Mouse (Mus musculus): ENCODE data around the gene D430041D05Rik. TPM values are rescaled to one million over a fixed set of nuclear protein-coding genes. Genes with fewer than 3 reads are reported as not detected.
A peak's percentile ranks its signal among the peaks of the same experiment; 100 is the strongest.

D430041D05Rik gene
- polyA plus RNA-seq, 1 experiment from 2014 or later, result 1.2 TPM

DNA sequence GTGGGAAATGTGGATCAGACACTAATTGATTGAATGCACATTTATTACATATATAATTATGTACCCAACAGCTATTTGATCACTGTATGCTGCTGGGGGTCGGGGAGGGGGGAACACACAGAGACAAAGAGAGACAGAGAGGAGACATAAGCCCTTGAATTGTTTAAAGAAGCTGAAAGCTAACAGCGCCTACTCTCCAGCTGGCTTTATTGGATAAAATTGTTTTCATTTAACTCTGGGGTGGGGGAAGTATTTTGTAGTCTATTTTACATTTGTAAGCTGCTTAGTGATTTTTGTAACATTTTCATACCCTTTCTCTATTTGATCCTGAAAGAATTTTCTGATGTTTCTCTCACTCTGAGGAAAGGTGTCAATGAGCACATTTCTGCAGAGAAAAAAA, 201.4 kb downstream of the D430041D05Rik start:
- no peak overlapping the region for H3K4me3 ChIP-seq
- H3K27ac ChIP-seq, result no peak overlapping the region
- WGBS, result 72% methylated on average over 2 of the region's 2 CpGs
- H3K4me2 ChIP-seq (replicated peaks), result no peak overlapping the region
- H3K4me1 ChIP-seq, result peaks cover 5% of the 10 kb centered on the region; the same call in 1 of the 2 replicates
- H3K36me3 ChIP-seq, result no peaks in the 10 kb centered on the region
- H3K9ac ChIP-seq, result no peak overlapping the region
- H3K9me3 ChIP-seq, result no peaks in the 10 kb centered on the region
- no peaks in the 10 kb centered on the region for H3K27me3 ChIP-seq
- no peak for ATAC-seq (ENCODE audit: insufficient number of reproducible peaks, insufficient read depth, low FRiP score, low TSS enrichment)

DNA sequence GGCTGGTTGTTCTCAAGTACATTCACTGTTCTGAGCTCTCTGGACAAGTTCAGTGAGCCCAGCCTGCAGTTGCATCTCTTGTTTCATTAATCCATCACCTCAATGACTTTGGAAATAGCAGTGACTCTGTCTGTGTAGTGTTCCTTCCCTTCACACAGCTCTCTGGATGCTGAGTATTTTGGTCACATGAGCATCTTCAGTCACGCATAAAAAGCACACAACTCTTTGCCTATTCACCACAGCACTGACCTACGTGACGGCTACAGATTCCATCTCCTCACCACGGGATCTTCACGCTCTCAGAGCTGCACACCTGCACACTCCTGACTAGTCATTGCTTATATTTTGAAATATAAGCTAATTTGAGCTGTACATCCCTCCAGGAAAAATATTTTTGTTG, 202.4 kb downstream of the D430041D05Rik start:
- 77% methylated on average over 5 of the region's 5 CpGs for WGBS
- Histone ChIP-seq H3K36me3 (no peaks in the 10 kb centered on the region), H3K4me3 (no peak overlapping the region), H3K9ac (no peak overlapping the region), H3K27ac (no peak overlapping the region), H3K9me3 (no peaks in the 10 kb centered on the region), H3K4me2 (replicated peaks) (no peak overlapping the region), H3K4me1 (peaks cover 5% of the 10 kb centered on the region; the same call in 1 of the 2 replicates), H3K27me3 (no peaks in the 10 kb centered on the region)
- ATAC-seq (ENCODE audit: insufficient number of reproducible peaks, insufficient read depth, low FRiP score, low TSS enrichment), result no peak

DNA sequence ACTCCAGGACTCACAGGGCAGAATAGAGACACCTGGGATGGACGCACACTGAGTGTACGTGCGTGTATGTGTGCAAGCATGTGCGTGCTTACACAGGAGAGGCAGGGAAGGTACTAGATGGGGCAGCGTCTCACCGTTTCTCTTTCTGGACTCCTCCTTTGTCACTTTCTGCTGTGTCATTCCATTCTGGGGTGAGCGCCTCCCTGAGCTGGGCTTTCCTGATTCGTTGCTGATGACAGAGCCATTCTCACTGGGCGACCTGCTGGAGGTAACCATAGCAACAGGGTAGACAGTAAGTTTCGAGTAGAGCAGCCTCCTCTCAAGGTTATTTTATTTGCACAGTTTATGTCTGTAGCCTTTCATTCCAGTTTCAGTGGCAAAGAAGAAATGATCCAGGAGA, 202.9 kb downstream of the D430041D05Rik start:
- no peaks in the 10 kb centered on the region for H3K36me3 ChIP-seq
- H3K4me2 ChIP-seq (replicated peaks), result no peak overlapping the region
- H3K4me3 ChIP-seq, result no peak overlapping the region
- no peak overlapping the region for H3K27ac ChIP-seq
- no peaks in the 10 kb centered on the region for H3K9me3 ChIP-seq
- H3K4me1 ChIP-seq, result peaks cover 5% of the 10 kb centered on the region; the same call in 1 of the 2 replicates
- H3K9ac ChIP-seq, result no peak overlapping the region
- no peak for ATAC-seq (ENCODE audit: insufficient number of reproducible peaks, insufficient read depth, low FRiP score, low TSS enrichment)
- WGBS, result 29% methylated on average over 10 of the region's 10 CpGs
- H3K27me3 ChIP-seq, result no peaks in the 10 kb centered on the region

DNA sequence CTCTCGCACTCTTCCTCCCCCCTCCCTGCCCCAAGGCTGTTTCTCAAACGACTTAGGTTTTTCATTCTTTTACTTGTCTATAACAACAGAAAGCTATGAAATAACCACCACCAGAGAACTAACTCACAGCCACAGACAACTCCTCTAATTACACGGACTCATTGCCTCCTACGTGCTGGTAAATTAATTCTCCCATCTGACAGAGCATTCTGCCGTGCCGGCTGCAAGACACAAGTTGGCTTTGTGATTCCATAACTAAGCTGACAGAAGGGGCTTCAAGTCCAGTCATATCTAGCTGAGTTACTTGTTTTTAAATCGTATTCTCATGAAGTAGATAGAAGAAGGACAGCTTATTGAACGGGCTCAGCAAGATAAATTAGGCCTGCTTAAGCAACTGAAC, 205.2 kb downstream of the D430041D05Rik start:
- Histone ChIP-seq H3K4me2 (replicated peaks) (no peak overlapping the region), H3K27me3 (no peaks in the 10 kb centered on the region), H3K9ac (no peak overlapping the region), H3K36me3 (no peaks in the 10 kb centered on the region), H3K9me3 (no peaks in the 10 kb centered on the region), H3K4me3 (no peak overlapping the region), H3K4me1 (peaks cover 5% of the 10 kb centered on the region; the same call in 1 of the 2 replicates), H3K27ac (no peak overlapping the region)
- WGBS, result 50% methylated on average over 8 of the region's 8 CpGs
- ATAC-seq (ENCODE audit: insufficient number of reproducible peaks, insufficient read depth, low FRiP score, low TSS enrichment), result no peak

DNA sequence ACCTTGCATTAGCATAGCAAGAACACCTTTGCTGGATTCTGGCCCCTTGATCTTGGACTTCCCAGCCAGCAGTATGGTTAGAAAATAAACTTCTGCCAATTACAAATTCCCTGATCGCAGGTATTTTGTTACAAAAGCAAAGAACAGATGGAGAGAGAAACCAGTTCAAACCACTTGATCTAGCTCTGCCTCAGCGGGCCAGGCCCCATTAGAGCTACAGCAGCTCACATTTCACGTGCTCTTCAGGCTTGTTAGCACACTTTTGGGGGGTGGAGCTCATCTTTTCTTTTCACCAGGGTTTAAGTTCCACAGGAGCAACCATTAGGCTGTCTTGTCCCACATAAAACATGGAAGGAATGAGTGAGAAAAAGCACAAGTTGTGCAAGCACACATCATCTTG, 210.6 kb downstream of the D430041D05Rik start:
- no peak overlapping the region for H3K4me2 ChIP-seq (replicated peaks)
- H3K9me3 ChIP-seq, result no peaks in the 10 kb centered on the region
- peaks cover 8% of the 10 kb centered on the region for H3K4me1 ChIP-seq
- WGBS, result 17% methylated on average over 3 of the region's 3 CpGs
- no peak overlapping the region for H3K9ac ChIP-seq
- ATAC-seq (ENCODE audit: insufficient number of reproducible peaks, insufficient read depth, low FRiP score, low TSS enrichment), result no peak
- H3K27me3 ChIP-seq, result no peaks in the 10 kb centered on the region
- H3K36me3 ChIP-seq, result no peaks in the 10 kb centered on the region
- peak overlapping the region; percentile 17; the same call in 1 of the 2 replicates for H3K27ac ChIP-seq
- H3K4me3 ChIP-seq, result no peak overlapping the region

DNA sequence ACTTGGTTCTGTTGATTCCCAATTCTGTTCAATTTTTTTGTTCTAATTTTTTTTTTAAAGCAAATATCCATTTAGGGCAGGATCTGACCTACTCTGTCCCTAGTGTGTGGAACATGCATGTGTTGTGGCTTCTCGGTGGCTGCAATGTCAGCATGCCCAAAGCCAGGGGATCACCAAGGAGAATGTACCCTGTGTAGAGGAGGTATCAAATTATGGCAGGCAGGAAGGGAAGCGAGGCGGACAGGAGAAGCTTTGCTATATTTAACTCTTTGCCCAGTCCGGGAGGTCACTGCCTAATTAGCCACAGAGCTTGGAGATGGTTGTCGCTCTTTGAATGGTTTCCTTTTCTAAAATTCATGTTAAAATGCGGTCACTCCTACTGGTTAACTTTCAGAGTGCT, 212.6 kb downstream of the D430041D05Rik start:
- ATAC-seq (ENCODE audit: insufficient number of reproducible peaks, insufficient read depth, low FRiP score, low TSS enrichment), result no peak
- WGBS, result 35% methylated on average over 6 of the region's 6 CpGs
- no peaks in the 10 kb centered on the region for H3K27me3 ChIP-seq
- H3K4me3 ChIP-seq, result no peak overlapping the region
- no peak overlapping the region for H3K27ac ChIP-seq
- no peak overlapping the region for H3K4me2 ChIP-seq (replicated peaks)
- no peak overlapping the region for H3K9ac ChIP-seq
- peaks cover 8% of the 10 kb centered on the region for H3K4me1 ChIP-seq
- no peaks in the 10 kb centered on the region for H3K36me3 ChIP-seq
- H3K9me3 ChIP-seq, result no peaks in the 10 kb centered on the region

DNA sequence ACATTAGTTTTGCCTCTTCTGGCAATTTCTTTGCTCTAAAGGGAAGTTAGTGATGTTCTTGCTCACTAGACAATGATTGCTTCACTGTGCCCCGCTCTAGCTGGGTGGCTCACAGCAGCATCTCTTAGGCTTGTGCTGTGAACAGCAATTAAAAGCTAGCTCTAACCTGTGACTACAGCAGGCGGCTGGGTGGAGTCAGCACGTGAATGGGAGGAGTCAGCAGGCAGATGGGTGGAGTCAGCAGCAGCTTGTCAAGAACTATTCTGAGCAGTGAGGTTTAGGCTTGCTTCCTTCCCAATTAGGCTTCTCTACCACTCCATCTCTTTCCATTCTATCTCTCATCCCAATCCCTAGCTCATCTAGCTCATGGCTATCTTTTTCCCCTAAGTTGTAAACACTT, 213.5 kb downstream of the D430041D05Rik start:
- Histone ChIP-seq H3K27me3 (no peaks in the 10 kb centered on the region), H3K9ac (no peak overlapping the region), H3K27ac (no peak overlapping the region), H3K4me3 (no peak overlapping the region), H3K4me1 (peaks cover 8% of the 10 kb centered on the region), H3K9me3 (no peaks in the 10 kb centered on the region), H3K4me2 (replicated peaks) (no peak overlapping the region), H3K36me3 (no peaks in the 10 kb centered on the region)
- 42% methylated on average over 3 of the region's 3 CpGs for WGBS
- ATAC-seq (ENCODE audit: insufficient number of reproducible peaks, insufficient read depth, low FRiP score, low TSS enrichment), result no peak

DNA sequence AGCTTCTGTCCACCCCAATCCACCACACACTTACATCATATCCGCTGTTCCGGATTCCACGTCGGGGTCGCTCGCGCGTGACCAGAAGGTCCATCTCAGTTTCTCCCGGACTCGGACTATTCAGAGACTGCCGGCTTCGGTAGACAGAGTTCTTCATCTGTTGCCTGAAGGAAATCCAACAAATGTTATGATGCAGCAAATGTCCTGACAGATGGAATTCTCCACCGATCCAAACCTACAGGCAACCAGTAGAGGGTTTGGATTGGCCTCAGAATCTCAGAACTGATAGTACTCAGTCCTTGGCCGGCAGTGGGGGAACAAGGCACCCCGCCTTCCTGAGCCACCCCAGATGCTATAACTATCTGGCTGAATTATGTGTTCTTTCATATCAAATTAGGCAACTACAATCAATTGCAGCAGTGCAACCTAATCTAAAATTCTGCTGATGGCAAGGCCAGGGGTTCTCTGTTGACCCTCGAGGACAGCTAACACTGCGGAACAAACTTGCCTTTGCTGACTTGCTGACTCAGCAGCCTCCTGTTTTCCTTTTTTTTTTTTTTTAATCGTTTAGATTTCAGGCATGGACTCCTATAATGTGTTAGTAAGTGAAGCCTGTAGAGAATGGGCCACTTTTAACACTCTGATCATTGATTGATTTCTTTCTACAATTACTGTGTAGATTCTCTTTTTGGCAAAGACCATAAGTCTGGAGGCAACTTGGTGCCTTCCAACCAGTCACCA, 218.2 kb downstream of the D430041D05Rik start:
- H3K9me3 ChIP-seq, result no peaks in the 10 kb centered on the region
- H3K4me1 ChIP-seq, result no peaks in the 10 kb centered on the region
- no peak overlapping the region for H3K4me3 ChIP-seq
- H3K4me2 ChIP-seq (replicated peaks), result no peak overlapping the region
- H3K27me3 ChIP-seq, result no peaks in the 10 kb centered on the region
- ATAC-seq (ENCODE audit: insufficient number of reproducible peaks, insufficient read depth, low FRiP score, low TSS enrichment), result no peak
- no peak overlapping the region for H3K27ac ChIP-seq
- WGBS, result 86% methylated on average over 18 of the region's 18 CpGs
- no peaks in the 10 kb centered on the region for H3K36me3 ChIP-seq
- no peak overlapping the region for H3K9ac ChIP-seq

DNA sequence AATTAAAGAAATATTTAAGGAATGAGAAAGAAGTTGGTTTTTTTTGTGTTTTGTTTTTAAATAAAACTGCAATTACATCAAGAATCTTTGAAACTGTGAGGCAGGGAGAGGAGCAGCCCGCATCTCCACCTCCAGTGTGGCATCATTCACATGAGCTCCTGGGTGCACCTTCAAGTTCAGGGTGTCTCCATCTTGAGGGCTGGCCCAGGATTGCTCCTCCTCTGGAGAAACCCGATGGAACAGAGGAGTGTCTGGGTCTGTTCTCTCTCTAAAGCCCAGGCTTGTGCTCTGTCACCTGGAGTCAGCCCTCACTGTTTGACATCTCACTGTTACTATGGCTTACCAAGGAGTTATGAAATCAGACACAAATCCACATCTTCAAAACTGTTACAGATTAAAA, 219.1 kb downstream of the D430041D05Rik start:
- no peaks in the 10 kb centered on the region for H3K9me3 ChIP-seq
- no peak overlapping the region for H3K27ac ChIP-seq
- 53% methylated on average over 2 of the region's 2 CpGs for WGBS
- H3K4me1 ChIP-seq, result no peaks in the 10 kb centered on the region
- H3K9ac ChIP-seq, result no peak overlapping the region
- no peak overlapping the region for H3K4me2 ChIP-seq (replicated peaks)
- no peaks in the 10 kb centered on the region for H3K36me3 ChIP-seq
- H3K27me3 ChIP-seq, result no peaks in the 10 kb centered on the region
- H3K4me3 ChIP-seq, result no peak overlapping the region
- ATAC-seq (ENCODE audit: insufficient number of reproducible peaks, insufficient read depth, low FRiP score, low TSS enrichment), result no peak

DNA sequence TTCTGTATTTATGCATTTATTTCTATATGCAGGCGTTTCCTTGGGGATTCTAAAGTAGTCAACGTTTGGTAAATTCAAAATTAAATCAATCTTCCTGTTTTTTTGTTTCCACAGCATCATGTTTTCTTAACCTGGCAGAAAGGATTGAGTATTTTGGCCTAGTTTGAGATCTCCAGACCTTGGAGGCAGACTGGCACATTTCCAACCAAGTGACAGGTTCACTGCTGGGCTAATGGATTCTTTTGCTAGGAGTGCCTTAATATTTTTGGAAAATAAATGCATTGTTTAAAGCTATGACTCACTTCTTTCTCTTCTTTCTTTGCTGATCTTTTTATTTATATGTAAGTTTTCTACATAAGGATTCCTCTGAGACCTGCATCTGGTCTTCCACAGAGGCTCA, 222.0 kb downstream of the D430041D05Rik start:
- no peaks in the 10 kb centered on the region for H3K27me3 ChIP-seq
- no peaks in the 10 kb centered on the region for H3K36me3 ChIP-seq
- no peaks in the 10 kb centered on the region for H3K4me1 ChIP-seq
- H3K9ac ChIP-seq, result no peak overlapping the region
- H3K27ac ChIP-seq, result no peak overlapping the region
- ATAC-seq (ENCODE audit: insufficient number of reproducible peaks, insufficient read depth, low FRiP score, low TSS enrichment), result no peak
- no peak overlapping the region for H3K4me2 ChIP-seq (replicated peaks)
- 72% methylated on average over 2 of the region's 2 CpGs for WGBS
- H3K4me3 ChIP-seq, result no peak overlapping the region
- H3K9me3 ChIP-seq, result no peaks in the 10 kb centered on the region

DNA sequence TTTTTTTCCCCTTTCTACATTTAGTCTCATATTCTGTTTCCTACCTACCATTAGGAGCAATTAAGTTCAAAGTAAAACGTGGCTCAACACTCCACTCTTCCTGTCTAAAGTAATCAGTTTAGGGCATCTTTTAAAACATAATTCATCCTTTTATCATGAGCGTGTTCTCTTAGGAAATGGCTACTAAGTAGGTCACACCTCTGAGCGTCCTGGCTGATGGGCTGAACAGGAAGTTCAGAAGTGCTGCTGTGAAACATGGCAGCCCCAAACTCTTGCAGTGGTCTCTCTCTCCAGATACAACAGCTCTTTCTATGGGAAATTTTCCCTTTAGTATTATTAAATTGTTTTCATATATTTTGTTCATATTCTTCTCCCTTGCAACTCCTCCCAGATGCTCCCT, 223.7 kb downstream of the D430041D05Rik start:
- ATAC-seq (ENCODE audit: insufficient number of reproducible peaks, insufficient read depth, low FRiP score, low TSS enrichment), result no peak

DNA sequence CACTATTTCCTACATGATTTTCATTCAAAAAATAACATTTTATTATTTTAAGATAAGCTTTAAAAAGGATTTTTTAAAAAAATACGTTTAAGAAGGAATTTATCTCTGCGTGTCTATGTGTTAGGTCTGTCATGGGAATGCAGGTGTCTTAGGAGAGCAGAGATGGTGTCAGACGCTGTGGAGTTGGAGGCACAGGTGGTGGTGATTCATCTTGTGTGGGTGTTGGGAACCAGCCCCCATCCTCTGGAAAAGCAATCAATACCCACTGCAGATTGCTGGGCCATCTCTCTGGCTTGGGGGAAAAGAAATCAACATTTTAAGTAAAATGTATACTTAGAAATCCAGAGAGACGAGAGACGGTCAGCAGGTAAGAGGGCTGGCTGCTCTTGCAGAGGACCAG, 225.2 kb downstream of the D430041D05Rik start:
- Histone ChIP-seq H3K4me1 (no peaks in the 10 kb centered on the region), H3K4me2 (replicated peaks) (no peak overlapping the region), H3K9me3 (no peaks in the 10 kb centered on the region), H3K36me3 (no peaks in the 10 kb centered on the region), H3K27me3 (no peaks in the 10 kb centered on the region), H3K27ac (no peak overlapping the region), H3K4me3 (no peak overlapping the region), H3K9ac (no peak overlapping the region)
- 87% methylated on average over 5 of the region's 5 CpGs for WGBS
- no peak for ATAC-seq (ENCODE audit: insufficient number of reproducible peaks, insufficient read depth, low FRiP score, low TSS enrichment)

More for the DNA sequence above, 223.7 kb downstream of the D430041D05Rik start:
- Histone ChIP-seq H3K4me2 (replicated peaks) (no peak overlapping the region), H3K4me1 (no peaks in the 10 kb centered on the region), H3K27me3 (no peaks in the 10 kb centered on the region), H3K27ac (no peak overlapping the region), H3K9me3 (no peaks in the 10 kb centered on the region), H3K9ac (no peak overlapping the region), H3K4me3 (no peak overlapping the region), H3K36me3 (no peaks in the 10 kb centered on the region)
- 63% methylated on average over 3 of the region's 3 CpGs for WGBS
